Mouse (Mus musculus): ENCODE data around the gene Tprn. TPM values are rescaled to one million over a fixed set of nuclear protein-coding genes. Genes with fewer than 3 reads are reported as not detected.
A peak's percentile ranks its signal among the peaks of the same experiment; 100 is the strongest.

Gene Tprn
- polyA plus RNA-seq, 1 experiment, result 7.4 TPM

DNA sequence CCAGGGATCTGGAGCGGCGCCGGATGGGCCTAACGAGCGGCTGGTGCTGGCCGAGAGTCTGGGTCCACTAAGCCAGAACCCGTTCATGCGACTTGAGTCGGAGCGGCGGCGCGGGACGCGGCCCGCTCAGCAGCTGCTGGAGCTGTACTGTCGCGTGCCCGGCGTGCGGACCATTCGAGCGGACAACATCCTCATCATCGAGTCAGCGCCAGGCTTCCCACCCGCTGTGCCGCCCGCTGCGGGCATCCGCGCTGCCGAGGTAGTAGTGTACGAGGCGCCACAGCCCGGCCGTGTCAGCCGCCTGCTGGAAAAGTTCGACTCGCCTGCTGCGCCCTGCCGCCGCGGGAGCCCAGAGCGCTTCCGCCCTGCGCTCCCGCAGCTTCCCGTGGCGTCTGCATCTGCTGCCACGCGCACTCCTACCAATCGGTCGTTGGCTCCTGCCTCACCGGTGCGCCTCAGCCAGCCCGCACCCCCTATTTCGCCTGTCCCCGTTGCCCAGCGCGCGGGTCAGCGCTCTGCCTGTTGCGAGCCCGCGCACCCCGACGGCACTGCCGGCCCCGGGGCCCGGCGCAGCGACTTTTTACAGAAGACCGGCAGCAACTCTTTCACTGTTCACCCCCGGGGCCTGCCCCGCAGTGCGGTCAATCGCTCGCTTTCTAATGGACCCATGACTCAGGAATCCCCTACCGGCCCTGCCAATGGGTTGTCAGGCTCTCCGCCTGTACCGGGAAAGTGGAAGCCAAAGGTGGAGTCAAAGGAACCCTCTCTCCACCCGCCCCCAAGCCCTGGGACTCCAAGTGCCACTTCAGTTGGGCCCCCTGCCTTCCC is 591 bp downstream of the Tprn start:
- peak overlapping the region; percentile 82 for H3ac ChIP-seq (ENCODE audit: control insufficient read depth, insufficient read length, low read depth)
- peak overlapping the region; percentile 63 for H3K4me3 ChIP-seq (ENCODE audit: insufficient read depth, poor library complexity, severe bottlenecking)
- no peak for TF ChIP-seq FOSL1 (IDR thresholded peaks at IDR 0.05; ENCODE audit: insufficient read depth, low read length, poor library complexity, severe bottlenecking)
- no peak for TF ChIP-seq USF1 (IDR thresholded peaks at IDR 0.05; ENCODE audit: low read depth)
- TF ChIP-seq CEBPB (IDR thresholded peaks at IDR 0.05; ENCODE audit: low read depth), result no peak
- TF ChIP-seq MAX (IDR thresholded peaks at IDR 0.05), result no peak
- TF ChIP-seq MYOG (IDR thresholded peaks at IDR 0.05; ENCODE audit: control insufficient read depth, extremely low read depth, insufficient read length), result no peak
- no peak for TF ChIP-seq MYOD1 (IDR thresholded peaks at IDR 0.05; ENCODE audit: control insufficient read depth, insufficient read length, low read depth)
- no peak for TF ChIP-seq CTCF (IDR thresholded peaks at IDR 0.05; ENCODE audit: control insufficient read depth, insufficient read depth, insufficient read length)
- peaks cover 8% of the 10 kb centered on the region for H3K79me3 ChIP-seq (ENCODE audit: low read depth)
- H3K79me2 ChIP-seq (ENCODE audit: control insufficient read depth, insufficient read depth), result peaks cover 51% of the 10 kb centered on the region
- no peaks in the 10 kb centered on the region for H3K27me3 ChIP-seq (ENCODE audit: control insufficient read depth, insufficient read depth, insufficient read length)
- peaks cover 3% of the 10 kb centered on the region for H3K36me3 ChIP-seq (ENCODE audit: control insufficient read depth, insufficient read depth)

DNA sequence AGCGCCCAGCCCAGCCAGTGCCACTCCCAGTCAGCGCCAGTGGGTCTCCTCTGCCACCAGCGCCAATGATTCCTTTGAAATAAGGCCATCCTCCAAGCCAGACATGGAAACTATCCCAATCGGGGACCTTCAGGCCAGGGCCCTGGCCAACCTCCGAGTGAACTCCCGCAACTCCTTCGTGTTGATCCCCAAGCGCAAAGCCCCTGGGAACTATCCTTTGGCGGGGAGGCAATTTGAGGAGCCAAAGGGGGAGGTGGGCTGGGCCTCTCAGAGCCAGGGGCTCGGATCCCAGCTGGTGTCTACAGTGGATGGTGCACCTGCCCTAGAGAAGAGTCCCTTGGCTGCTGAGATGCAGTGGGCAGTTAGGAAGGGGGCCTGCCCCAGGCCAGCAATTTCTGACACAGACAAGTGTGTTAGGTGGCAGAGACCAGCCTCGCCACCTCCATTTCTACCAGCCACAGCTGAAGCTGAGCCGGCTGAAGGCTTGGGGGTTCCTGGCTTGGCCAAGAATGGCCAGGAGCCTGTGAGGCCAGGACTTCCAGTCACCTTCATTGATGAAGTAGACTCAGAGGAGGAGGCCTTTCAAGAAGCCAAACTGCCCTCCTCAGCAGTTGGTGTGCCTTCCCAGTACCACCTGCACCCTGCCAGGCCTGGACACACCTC is 1.3 kb downstream of the Tprn start:
- Histone ChIP-seq H3K79me2 (ENCODE audit: control insufficient read depth, insufficient read depth) (peaks cover 51% of the 10 kb centered on the region), H3K36me3 (ENCODE audit: control insufficient read depth, insufficient read depth) (peaks cover 3% of the 10 kb centered on the region), H3ac (ENCODE audit: control insufficient read depth, insufficient read length, low read depth) (peak overlapping the region; percentile 82), H3K4me3 (ENCODE audit: insufficient read depth, poor library complexity, severe bottlenecking) (peak overlapping the region; percentile 63), H3K27me3 (ENCODE audit: control insufficient read depth, insufficient read depth, insufficient read length) (no peaks in the 10 kb centered on the region), H3K79me3 (ENCODE audit: low read depth) (peaks cover 8% of the 10 kb centered on the region)
- TF ChIP-seq MYOG (IDR thresholded peaks at IDR 0.05; ENCODE audit: control insufficient read depth, extremely low read depth, insufficient read length) (no peak), FOSL1 (IDR thresholded peaks at IDR 0.05; ENCODE audit: insufficient read depth, low read length, poor library complexity, severe bottlenecking) (no peak), CEBPB (IDR thresholded peaks at IDR 0.05; ENCODE audit: low read depth) (no peak), CTCF (IDR thresholded peaks at IDR 0.05; ENCODE audit: control insufficient read depth, insufficient read depth, insufficient read length) (no peak), USF1 (IDR thresholded peaks at IDR 0.05; ENCODE audit: low read depth) (no peak), MAX (IDR thresholded peaks at IDR 0.05) (no peak), MYOD1 (IDR thresholded peaks at IDR 0.05; ENCODE audit: control insufficient read depth, insufficient read length, low read depth) (no peak)

DNA sequence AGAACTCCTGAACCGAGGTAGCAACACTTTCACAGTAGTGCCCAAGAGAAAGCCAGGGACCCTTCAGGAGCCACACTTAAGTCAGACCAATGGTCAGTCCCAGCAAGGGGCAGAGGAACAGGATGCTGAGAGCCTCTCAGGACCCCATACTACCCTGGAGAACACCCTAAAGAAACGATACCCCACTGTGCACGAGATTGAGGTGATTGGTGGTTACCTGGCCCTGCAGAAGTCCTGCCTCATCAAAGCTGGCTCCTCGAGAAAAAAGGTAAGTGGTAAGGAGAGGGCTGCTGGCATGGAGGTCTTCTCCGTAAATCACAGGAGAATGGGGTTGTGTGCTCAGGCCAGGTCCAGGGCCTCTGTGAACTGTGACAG is 1.9 kb downstream of the Tprn start:
- Histone ChIP-seq H3K79me2 (ENCODE audit: control insufficient read depth, insufficient read depth) (peaks cover 51% of the 10 kb centered on the region), H3K79me3 (ENCODE audit: low read depth) (peaks cover 8% of the 10 kb centered on the region), H3ac (ENCODE audit: control insufficient read depth, insufficient read length, low read depth) (peak overlapping the region; percentile 35), H3K27me3 (ENCODE audit: control insufficient read depth, insufficient read depth, insufficient read length) (no peaks in the 10 kb centered on the region), H3K36me3 (ENCODE audit: control insufficient read depth, insufficient read depth) (peaks cover 3% of the 10 kb centered on the region), H3K4me3 (ENCODE audit: insufficient read depth, poor library complexity, severe bottlenecking) (no peak overlapping the region)
- no peak for TF ChIP-seq FOSL1 (IDR thresholded peaks at IDR 0.05; ENCODE audit: insufficient read depth, low read length, poor library complexity, severe bottlenecking)
- no peak for TF ChIP-seq CEBPB (IDR thresholded peaks at IDR 0.05; ENCODE audit: low read depth)
- no peak for TF ChIP-seq CTCF (IDR thresholded peaks at IDR 0.05; ENCODE audit: control insufficient read depth, insufficient read depth, insufficient read length)
- no peak for TF ChIP-seq MYOG (IDR thresholded peaks at IDR 0.05; ENCODE audit: control insufficient read depth, extremely low read depth, insufficient read length)
- no peak for TF ChIP-seq USF1 (IDR thresholded peaks at IDR 0.05; ENCODE audit: low read depth)
- no peak for TF ChIP-seq MAX (IDR thresholded peaks at IDR 0.05)
- TF ChIP-seq MYOD1 (IDR thresholded peaks at IDR 0.05; ENCODE audit: control insufficient read depth, insufficient read length, low read depth), result no peak

DNA sequence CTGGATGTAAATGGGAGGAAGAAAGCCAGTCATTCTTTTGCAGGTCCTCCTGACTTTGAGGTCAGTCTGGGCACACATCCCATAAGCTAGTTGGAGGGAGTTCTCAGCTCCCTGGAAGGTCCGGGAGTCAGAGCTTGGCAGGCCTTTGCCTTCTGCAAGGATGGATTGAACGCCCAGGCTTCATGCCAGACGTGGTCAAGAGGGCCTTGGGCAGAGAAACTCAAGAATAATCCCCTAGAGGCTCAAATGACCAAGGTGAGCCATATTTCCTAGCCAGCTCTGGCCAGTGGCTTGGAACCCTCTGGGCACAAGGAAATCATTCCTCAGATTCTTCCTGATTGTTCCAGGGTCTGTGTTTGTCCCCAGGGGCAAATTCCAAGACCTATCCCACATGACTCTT is 2.4 kb downstream of the Tprn start:
- H3K79me3 ChIP-seq (ENCODE audit: low read depth), result peaks cover 8% of the 10 kb centered on the region
- no peaks in the 10 kb centered on the region for H3K27me3 ChIP-seq (ENCODE audit: control insufficient read depth, insufficient read depth, insufficient read length)
- no peak overlapping the region for H3K4me3 ChIP-seq (ENCODE audit: insufficient read depth, poor library complexity, severe bottlenecking)
- H3K79me2 ChIP-seq (ENCODE audit: control insufficient read depth, insufficient read depth), result peaks cover 52% of the 10 kb centered on the region
- H3ac ChIP-seq (ENCODE audit: control insufficient read depth, insufficient read length, low read depth), result no peak overlapping the region
- peaks cover 3% of the 10 kb centered on the region for H3K36me3 ChIP-seq (ENCODE audit: control insufficient read depth, insufficient read depth)
- TF ChIP-seq USF1 (IDR thresholded peaks at IDR 0.05; ENCODE audit: low read depth) (no peak), MAX (IDR thresholded peaks at IDR 0.05) (no peak), MYOG (IDR thresholded peaks at IDR 0.05; ENCODE audit: control insufficient read depth, extremely low read depth, insufficient read length) (no peak), CTCF (IDR thresholded peaks at IDR 0.05; ENCODE audit: control insufficient read depth, insufficient read depth, insufficient read length) (no peak), FOSL1 (IDR thresholded peaks at IDR 0.05; ENCODE audit: insufficient read depth, low read length, poor library complexity, severe bottlenecking) (no peak), MYOD1 (IDR thresholded peaks at IDR 0.05; ENCODE audit: control insufficient read depth, insufficient read length, low read depth) (no peak), CEBPB (IDR thresholded peaks at IDR 0.05; ENCODE audit: low read depth) (no peak)

DNA sequence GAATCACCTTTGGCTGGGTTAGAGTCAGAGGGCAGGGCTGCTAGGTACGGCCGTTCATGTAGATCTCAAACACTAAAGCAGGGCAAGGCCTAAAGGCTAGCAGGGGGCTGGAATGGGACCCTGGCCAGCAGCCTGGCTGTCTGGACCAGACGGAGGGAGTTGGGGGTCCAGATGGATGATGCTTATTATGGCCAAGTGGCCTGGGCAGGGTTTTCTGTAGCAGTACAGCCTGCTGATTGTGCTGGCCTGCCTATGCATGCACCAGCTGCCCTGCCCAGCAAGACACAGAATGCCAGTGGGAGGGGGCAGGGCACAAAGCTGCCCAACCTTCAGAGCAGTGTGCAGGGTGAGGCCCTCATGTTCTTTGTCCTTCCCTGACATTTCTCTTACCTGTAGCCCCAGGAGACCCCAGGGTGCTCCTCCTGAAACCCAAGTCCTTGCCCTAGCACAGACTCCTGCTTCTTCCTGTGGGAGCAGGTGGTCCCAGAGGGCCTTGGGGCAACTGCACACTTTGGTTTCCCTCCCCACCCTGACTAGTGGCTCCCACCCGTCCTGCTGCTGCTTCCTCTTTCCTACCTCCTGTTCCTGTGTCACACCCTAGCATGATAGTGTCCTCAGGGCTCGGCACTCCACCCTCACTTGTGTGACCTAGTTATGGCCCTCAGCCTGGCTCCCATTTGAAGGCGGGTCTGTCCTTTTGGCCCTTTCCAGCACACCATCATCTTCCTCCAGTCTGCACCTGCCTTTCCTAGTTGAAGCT is 3.7 kb downstream of the Tprn start:
- Histone ChIP-seq H3K4me3 (ENCODE audit: insufficient read depth, poor library complexity, severe bottlenecking) (no peak overlapping the region), H3K36me3 (ENCODE audit: control insufficient read depth, insufficient read depth) (peaks cover 16% of the 10 kb centered on the region), H3K27me3 (ENCODE audit: control insufficient read depth, insufficient read depth, insufficient read length) (no peaks in the 10 kb centered on the region), H3K79me2 (ENCODE audit: control insufficient read depth, insufficient read depth) (peaks cover 64% of the 10 kb centered on the region), H3ac (ENCODE audit: control insufficient read depth, insufficient read length, low read depth) (peak overlapping the region; percentile 21), H3K79me3 (ENCODE audit: low read depth) (peaks cover 13% of the 10 kb centered on the region)
- TF ChIP-seq CEBPB (IDR thresholded peaks at IDR 0.05; ENCODE audit: low read depth) (no peak), MAX (IDR thresholded peaks at IDR 0.05) (no peak), MYOG (IDR thresholded peaks at IDR 0.05; ENCODE audit: control insufficient read depth, extremely low read depth, insufficient read length) (no peak), USF1 (IDR thresholded peaks at IDR 0.05; ENCODE audit: low read depth) (no peak), CTCF (IDR thresholded peaks at IDR 0.05; ENCODE audit: control insufficient read depth, insufficient read depth, insufficient read length) (no peak), FOSL1 (IDR thresholded peaks at IDR 0.05; ENCODE audit: insufficient read depth, low read length, poor library complexity, severe bottlenecking) (no peak), MYOD1 (IDR thresholded peaks at IDR 0.05; ENCODE audit: control insufficient read depth, insufficient read length, low read depth) (no peak)

All from C2C12 (cell line).